Mouse (Mus musculus) megakaryocyte-erythroid progenitor cell, adult 5-6 weeks (primary cell): ENCODE results near the gene Pim1. TPM values are rescaled to one million over a fixed set of nuclear protein-coding genes. Genes with fewer than 3 reads are reported as not detected.
A peak's percentile ranks its signal among the peaks of the same experiment; 100 is the strongest.
"Not testable (repeated sequence)": the region's sequence is repeated elsewhere in the genome, so short reads cannot be mapped to it uniquely, and the experiment has no call there.

ENCODE experiments used
- ATAC-seq: replicated peaks from 2 replicates; pipeline ENCODE4 v1.8.0; 2016; ENCODE audit warnings: mild to moderate bottlenecking, inconsistent platforms; ENCODE audit not compliant: severe bottlenecking, poor library complexity, low FRiP score, low TSS enrichment
- total RNA-seq, 2 experiments: library from RNA; stranded (forward) in 1 of 2; stranded (reverse) in 1 of 2; fragments of 200-1000, 215-1000 nt in 1 of 2; fragments of >200 nt in 1 of 2; fragmentation: Nextera tagmentation in 1 of 2; gene quantifications; 2 replicates each; pipeline ENCODE4 v1.2.3; 2014 to 2017

Pim1 gene
- total RNA-seq, 2 experiments from 2014 or later, result 33.2 to 96.9 TPM

DNA sequence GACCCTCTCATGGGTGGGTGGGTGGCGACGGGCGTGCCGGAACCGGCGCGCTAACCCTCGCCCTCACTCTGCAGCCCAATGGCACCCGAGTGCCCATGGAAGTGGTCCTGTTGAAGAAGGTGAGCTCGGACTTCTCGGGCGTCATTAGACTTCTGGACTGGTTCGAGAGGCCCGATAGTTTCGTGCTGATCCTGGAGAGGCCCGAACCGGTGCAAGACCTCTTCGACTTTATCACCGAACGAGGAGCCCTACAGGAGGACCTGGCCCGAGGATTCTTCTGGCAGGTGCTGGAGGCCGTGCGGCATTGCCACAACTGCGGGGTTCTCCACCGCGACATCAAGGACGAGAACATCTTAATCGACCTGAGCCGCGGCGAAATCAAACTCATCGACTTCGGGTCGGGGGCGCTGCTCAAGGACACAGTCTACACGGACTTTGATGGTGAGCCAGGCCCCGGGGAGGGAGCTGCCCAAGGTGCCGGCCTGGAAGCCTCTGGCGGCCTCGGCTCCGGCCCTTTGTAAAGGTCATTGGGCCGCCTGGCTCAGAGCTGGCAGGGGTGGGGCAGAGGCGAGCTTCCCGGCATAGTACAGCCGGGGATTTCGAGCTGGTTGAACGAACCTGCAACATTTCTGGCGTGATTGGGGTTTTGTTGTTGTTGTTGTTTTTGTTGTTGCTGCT lies 1.2 kb downstream of the Pim1 start:
- no peak for ATAC-seq

DNA sequence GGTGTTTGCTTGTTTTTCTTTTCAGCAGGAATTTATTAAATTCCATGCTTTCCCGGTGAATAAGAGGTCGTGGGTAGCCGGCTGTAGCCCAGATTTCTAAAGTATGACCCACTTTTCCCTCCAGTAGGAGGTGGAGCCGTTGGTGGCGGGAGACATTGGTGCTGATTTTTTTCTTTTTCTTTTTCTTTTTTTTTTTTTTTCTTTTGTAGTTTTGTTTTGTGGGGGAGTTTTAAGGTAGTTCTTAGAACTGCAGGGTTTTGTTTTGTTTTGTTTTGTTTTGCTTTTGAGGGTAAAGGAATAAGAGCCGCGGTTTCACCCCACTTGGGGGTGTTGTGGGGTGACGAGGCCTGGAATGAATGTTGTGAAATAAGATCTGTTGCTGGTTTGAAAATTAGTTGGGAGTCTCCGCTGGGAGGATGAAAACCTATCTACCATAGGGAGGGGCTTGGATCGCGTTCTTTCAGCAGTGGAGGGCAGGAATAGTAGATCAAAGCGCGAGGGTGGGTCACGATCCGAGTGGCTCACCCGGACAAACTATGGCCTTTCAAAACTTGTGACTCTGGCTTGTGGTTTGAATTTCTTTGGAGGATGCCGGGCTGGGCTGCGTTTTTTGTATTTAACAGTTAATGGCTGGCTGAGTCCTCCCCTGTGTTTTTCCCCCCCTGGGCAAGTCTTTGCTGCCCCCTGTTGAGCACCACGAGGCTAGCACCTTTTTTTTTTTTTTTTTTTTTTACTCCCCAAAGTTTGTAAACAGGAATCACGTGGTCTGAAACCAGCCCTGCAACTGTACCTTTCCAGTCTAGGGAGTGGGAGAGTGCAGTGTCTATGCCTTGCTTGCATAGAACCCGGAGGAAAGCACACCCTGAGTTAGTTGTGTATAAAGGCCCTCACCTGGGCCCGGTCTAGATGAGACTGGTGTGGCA lies 2.0 kb downstream of the Pim1 start:
- ATAC-seq, result peak; percentile 13; the same call in 1 of the 2 replicates

DNA sequence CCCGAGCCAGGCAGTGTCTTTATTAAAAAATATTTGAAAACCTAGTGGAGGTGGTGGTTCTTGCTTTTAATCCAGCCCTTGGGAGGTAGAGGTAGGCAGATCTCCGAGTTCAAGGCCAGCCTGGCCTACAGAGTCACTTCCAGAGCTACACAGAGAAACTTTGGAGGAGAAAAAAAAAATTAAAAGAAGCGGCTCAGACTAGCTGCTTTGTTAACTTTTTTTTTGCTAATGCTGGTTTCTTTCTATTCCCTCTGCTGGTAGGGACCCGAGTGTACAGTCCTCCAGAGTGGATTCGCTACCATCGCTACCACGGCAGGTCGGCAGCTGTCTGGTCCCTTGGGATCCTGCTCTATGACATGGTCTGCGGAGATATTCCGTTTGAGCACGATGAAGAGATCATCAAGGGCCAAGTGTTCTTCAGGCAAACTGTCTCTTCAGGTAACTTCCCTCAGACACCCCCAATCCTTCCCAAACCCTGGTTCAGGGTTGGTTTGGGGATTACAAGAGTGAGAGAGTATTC lies 3.0 kb downstream of the Pim1 start:
- no peak for ATAC-seq

DNA sequence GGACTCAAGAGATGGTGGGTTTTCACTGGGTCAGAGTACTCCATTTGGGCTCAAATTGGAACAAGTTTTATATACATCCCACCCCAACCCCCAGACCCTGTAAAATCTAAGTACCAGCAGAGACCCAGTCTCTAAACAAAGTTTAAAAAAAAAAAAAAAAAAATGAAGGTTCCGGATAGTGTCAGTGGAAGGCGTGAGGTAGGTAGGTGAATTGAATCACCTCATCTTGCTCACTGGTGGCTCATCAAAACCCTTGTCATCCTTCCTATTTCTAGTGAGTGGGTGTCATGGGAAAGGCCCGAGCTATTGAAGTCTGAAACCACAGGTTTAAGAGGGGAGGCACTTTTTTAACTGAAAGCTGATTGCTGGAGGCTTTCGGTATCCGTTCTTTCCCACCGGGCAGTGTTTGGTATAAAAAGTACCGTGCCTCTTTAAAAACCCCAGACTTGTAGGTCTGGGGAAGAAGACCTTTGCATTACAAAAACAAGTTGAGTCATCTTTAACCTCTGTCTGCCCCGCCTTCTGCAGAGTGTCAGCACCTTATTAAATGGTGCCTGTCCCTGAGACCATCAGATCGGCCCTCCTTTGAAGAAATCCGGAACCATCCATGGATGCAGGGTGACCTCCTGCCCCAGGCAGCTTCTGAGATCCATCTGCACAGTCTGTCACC lies 3.6 kb downstream of the Pim1 start:
- ATAC-seq, result no peak

DNA sequence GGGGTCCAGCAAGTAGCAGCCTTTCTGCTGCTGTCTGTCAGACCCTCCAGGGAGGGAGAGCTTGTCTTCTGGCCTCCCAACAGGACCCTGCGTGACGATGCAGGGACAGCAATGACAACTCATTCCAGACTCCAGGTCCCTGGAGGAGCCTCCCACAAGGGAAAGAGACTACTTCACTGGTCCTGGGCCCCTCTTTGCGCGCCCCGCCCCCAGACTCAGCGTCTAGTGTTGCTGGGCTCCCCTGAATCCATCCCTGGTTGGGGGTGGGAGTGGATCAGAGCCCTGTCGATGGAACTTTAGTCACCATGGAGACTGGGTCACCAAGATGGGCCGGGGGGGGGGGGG lies 4.2 kb downstream of the Pim1 start:
- ATAC-seq, result no peak

DNA sequence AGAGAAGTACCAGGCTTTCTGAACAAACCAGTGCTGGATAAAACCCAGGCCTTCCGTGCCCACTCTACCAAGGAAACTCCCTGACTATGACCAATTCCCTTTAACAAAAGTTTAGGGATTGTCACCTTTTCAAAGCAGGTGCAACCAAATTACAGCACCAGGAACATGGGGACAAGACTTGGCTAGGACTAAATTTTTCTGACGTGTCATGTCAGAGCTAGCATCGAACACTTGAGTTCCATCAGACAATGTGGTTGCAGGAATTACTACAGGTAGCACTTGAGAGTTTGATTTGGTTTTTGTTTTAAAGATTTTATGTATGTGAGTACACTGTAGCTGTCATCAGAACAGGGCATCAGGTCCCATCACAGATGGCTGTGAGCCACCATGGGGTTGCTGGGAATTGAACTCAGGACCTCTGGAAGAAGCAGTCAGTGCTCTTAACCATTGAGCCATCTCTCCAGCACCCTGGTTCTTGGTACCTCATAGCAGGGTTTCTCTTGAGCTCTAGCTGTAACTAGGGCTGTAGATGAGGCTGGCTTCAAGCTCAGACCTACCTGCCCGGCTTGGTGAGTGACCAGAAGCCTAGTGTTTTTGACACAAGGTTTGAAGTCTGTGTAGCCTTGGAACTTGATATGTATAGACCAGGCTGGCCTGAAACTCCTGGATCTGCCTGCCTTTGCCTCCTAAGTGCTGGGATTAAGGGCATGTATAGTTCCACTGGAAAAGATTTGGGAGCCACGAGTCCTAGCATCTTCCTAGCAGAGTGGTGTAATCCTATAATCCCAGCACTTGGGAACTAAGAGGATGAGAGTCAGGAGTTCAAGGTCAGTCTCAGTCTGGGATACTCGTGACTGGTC lies 5.9 kb downstream of the Pim1 start:
- ATAC-seq, result no peak

DNA sequence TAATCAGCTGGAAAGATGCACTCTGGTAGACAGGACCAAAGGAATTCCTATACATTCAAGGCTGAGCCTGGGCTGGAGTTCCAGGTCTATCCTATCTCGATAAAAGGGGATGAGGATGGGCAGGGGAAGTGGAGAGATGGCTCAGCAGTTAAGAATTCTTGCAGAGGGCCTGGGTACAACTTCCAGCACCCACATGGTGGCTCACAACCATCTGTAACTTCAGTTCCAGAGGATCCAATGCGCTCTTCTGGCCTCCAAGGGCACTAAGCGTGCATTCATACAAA lies 6.5 kb downstream of the Pim1 start:
- ATAC-seq, result no peak

DNA sequence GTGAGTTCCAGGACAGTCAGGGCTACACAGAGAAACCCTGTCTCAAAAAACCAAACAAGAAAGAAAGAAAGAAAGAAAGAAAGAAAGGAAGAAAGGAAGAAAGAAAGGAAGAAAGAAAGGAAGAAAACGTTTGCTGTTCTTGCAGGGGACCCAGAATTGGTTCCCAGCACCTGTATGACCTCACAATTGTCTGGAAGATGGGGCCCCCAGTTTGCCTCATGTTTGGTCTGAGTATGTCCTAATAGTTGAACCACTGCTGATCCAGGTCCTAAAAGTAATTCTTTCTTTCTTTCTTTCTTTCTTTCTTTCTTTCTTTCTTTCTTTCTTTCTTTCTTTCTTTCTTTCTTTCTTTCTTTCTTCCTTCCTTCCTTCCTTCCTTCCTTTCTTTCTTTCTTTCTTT lies 6.9 kb downstream of the Pim1 start:
- ATAC-seq, result not testable (repeated sequence)

DNA sequence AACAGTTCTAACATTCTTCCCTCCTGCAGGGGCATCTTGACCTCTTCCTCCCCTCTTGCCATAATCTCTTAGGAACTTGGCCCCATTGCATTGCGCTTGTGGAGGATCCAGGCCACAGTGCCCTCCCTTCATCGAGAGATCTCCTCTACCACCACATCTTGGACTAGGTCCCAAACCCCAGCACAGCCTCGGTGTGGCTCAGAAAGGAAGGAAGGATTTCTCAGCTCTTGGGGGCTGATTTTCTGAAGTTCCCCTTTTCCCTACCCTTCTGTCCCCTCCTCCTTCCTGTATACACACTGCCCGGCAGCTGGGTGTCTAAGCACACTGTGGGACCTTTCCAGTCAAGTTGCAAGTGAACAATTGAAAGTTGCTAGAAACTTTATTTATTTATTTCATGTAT lies 7.5 kb downstream of the Pim1 start:
- no peak for ATAC-seq

DNA sequence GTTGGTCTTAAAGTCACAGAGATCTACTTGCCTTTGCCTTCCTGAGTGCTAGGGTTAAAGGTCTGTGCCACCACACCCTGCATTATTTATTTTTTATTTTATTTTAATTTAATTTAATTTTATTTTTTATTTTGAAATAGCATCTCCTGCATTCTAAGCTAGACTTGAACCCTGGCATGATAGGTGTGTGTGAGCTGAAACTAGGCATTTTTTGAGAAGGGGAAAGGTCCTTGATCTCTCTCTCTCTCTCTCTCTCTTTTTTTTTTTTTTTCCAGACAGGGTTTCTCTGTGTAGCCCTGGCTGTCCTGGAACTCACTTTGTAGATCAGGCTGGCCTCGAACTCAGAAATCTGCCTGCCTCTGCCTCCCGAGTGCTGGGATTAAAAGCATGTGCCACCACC lies 8.4 kb downstream of the Pim1 start:
- ATAC-seq, result not testable (repeated sequence)

DNA sequence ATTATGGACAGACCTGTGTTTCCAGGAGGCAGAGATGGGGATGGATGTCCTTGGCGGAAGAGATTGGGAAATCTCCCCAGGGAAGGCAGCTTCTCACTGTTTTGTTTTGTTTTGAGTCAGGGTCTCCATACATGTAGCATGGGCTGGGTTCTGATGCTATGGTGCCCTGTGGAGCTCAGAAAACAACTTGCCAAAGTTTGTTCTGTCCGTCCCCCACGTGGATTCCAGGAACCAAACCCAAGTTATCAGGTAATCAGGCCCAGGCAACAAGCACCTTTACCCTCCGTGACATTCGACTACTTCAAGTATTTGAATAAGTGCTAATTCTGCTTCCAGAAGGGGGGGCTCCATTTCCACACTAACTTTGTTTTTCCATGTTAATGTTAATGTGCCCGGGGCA lies 9.0 kb downstream of the Pim1 start:
- ATAC-seq, result no peak

DNA sequence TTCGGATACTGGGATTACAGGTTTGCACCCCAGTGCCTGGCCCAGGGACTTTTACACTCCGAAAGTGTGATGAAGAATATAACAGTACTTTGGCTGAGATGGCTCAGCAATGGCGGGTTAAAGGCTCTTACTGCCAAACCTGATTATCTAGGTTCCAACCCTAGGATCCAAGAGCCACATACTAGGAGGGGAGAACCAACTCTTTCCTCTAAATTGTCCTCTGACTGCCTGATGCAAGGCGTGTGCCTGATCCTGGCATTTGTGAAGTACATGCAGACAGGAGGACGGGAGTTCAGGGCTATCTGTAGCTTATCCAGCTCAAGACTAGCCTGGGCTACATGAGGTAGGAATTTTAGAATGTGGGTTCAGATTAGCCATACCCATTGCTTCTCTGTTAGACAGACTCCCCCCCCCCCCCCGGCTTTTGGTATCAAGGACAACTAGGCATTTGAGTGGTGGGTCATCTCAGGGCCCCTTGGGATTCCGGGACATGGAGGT lies 9.7 kb downstream of the Pim1 start:
- ATAC-seq, result 0 out of 2 replicates have a peak, but pooled peaks have one; percentile 14

DNA sequence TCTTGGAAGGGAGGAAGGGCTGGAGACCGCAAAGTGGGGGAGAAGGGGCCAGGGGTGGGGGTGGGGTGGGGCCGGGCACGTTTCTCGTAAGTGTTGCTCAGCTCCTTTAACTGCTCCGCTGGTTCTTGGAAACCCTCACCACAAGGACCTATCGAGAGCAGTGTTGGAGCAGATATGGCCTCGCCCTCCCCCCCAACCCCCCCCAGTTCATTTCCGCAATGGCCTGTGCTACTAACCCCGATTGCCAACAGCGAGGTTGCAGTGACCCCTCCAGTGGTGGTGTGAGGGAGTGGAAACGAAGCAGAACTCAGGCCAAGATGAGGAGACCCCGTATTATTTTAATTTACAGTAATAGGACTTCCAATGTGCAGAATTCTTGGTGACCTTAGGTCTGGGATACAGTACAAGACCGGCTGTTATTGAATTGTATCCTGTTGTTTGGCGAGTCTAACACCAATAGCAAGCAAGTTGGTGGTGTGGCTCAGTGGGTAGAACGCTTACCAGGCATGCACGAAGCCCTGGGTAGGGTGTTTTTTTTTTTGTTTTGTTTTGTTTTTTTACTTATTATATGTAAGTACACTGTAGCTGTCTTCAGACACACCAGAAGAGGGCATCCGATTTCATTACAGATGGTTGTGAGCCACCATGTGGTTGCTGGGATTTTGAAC lies 10.4 kb downstream of the Pim1 start:
- ATAC-seq, result peak; percentile 58; the same call in 1 of the 2 replicates

DNA sequence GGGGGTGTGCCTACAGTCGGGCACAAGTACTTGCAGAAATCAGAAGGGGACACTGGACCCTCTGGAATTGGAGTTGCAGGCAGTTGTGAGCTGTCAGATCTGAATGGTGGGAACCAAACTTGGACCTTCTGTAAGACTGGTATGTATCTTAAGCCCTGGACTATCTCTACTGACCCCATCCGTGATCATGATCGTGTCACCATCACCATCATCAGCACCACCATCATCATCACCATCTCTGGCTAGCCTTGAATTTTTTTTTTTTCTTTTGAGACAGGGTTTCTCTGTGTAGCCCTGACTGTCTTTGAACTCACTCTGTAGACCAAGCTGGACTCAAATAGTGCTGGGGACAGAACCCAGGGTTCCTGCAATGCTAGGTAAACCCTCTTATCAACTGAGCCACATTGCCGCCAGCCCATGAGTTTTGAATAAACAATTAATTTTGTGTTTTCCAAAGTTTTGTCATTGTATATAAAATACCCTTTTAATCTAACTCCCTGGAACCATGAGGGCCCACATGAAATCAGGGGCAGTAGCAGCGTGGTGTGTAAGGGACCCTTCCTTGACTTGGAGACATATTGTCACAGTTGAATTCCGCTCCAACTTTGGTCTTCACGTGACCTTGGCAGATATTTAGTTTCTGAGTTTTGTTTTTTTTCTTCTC lies 11.6 kb downstream of the Pim1 start:
- no peak for ATAC-seq

DNA sequence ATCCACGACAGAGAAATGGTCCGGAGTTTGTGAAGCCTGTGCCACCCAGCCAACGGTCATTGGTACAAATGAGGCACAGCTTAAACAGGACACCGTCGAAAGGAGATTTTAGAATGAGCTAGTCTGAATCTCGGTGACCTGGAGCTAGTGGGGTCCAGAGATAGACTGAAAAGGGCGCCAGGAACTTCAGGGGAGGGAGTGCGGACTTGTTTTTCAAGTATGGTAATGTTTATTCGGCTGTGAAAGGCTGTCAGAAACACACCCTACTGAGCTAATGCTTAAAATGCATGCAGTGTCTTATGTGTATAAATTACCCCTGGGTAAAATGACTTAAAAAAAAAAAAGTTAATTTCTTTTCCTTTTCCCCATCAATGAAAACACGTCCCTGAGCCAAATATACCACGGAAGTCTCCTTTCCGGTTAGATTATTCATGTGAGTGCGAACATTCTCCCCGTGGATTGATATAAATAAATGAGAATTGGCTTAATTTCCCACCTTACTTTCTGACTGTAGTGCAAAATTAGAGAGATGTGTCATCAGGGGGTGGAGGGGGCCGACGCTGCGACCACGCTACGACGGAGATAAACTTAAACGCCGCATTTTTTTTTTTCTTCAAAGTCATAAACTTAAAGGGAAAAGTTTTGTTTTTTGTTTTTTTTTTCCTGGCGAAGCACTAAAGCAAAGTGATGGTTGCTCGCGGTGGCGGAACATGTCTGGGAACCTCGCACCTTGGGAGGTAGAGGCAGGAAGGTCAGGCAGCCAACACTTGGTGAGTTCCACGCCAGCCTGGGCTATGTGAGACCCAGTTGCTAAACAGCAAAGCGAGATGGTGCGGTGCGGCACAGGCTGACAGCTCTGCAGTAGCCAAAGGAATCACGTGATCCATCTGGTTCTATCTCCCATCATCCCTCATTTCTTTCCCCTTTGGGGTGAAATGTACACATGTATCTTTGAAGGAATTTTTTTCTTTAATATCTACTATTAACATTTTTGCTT lies 12.4 kb downstream of the Pim1 start:
- ATAC-seq, result no peak; the same call in 1 of the 2 replicates

DNA sequence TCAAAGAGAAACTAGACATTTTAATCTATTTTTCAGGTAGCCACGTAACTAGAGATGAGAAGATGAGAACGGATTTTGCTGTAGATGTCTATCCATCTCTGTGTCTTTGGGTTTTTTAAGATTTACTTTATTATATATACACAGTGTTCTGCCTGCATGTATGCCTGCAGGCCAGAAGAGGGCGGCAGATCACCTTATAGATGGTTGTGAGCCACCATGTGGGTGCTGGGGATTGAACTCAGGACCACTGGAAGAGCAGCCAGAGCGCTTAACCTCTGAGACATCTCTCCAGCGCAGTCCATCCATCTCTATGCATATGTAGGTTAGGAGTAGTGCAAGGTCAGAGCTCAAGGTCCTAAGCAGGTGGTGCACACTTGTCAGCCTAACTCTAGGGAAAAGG lies 13.1 kb downstream of the Pim1 start:
- ATAC-seq, result no peak

DNA sequence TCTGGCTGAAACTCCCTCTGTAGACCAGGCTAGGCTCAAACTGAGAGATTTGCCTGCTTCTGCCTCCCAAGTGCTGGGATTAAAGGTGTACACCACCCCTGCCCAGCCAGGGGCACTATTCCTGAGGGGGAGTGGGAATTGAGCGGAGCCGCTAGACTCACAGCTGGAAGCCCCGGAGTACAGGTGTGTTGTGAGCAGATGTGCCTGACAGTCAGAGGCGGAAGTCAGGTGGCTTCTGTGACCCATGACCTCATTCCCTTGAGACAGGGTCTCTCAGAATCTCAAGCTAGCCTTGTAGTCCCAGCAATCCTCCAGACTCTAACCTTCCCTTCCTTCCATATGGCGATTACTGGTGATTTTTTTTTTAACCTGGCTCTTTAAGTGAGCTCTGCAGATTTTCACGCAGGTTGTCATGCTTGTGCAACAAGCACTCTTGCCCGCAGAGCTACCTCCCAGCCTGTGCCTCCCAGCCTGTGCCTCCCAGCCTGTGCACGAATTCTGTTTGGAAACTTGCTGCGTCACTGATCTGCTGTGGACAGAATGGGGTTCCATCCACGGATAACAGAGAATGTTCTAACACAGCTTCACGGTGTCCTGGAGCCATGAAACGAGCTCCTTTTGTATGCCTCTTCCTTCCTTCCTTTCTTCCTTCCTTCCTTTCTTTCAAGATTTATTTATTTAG lies 18.5 kb downstream of the Pim1 start:
- no peak for ATAC-seq
